26 mouse cellular contexts compared by ENCODE assay signal in genomic region chr3:153782467-153782866, GRCm38 (mm10). TPM values are rescaled to one million over a fixed set of nuclear protein-coding genes. Genes with fewer than 3 reads are reported as not detected.
DNase-seq lines count a peak whose midpoint lies in the region; ATAC-seq lines count a peak whose summit lies in the region.
"Had no signal": no experiment of that assay in that cellular context is flagged by ENCODE, and none has a peak within 500 bp of the region (broad histone marks: within the 10 kb centered on the region; RNA-seq: fewer than 3 reads in every experiment).

No protein-coding gene starts in this region.

- no peak overlapping the region for H3K27ac ChIP-seq in midbrain, embryonic 15.5 days
- H3K27ac ChIP-seq in midbrain, embryonic 10.5 days (replicated peaks): no peak overlapping the region
- H3K27ac ChIP-seq: embryonic facial prominence, embryonic 10.5 days; forebrain, embryonic 10.5 days; heart, embryonic 15.5 days; hindbrain, embryonic 14.5 days; limb, embryonic 15.5 days; neural tube, embryonic 15.5 days had no signal

- intact Hi-C loops in left cerebral cortex, postnatal 25 days (cut with DNase I): no loop called here

- H3K4me3 ChIP-seq in midbrain, embryonic 15.5 days: no peak overlapping the region
- no peak overlapping the region for H3K4me3 ChIP-seq in midbrain, embryonic 10.5 days
- H3K4me3 ChIP-seq: embryonic facial prominence, embryonic 10.5 days; forebrain, embryonic 10.5 days; heart, embryonic 15.5 days; limb, embryonic 15.5 days; neural tube, embryonic 15.5 days; stomach, embryonic 15.5 days had no signal

- ATAC-seq in midbrain, embryonic 15.5 days (replicated peaks): peak; percentile 63; the same call in 1 of the 2 replicates
- ATAC-seq: CD4-positive, CD25-positive, alpha-beta regulatory T cell, adult 4 months; inflammation-experienced regulatory T-cells, adult 6 months; midbrain, embryonic 16.5 days; Patski had no signal

- H3K9ac ChIP-seq in midbrain, embryonic 15.5 days: no peak overlapping the region
- H3K9ac ChIP-seq: heart, embryonic 15.5 days; hindbrain, embryonic 14.5 days; limb, embryonic 15.5 days; neural tube, embryonic 15.5 days; stomach, embryonic 15.5 days had no signal

- H3K4me2 ChIP-seq in midbrain, embryonic 15.5 days: no peak overlapping the region
- H3K4me2 ChIP-seq: heart, embryonic 15.5 days; hindbrain, embryonic 14.5 days; limb, embryonic 15.5 days; neural tube, embryonic 15.5 days had no signal

- 0 out of 2 replicates have a peak, but pooled peaks cover 5% of the 10 kb centered on the region for H3K4me1 ChIP-seq in midbrain, embryonic 15.5 days
- peaks cover 7% of the 10 kb centered on the region; the same call in 1 of the 2 replicates for H3K4me1 ChIP-seq in midbrain, embryonic 10.5 days
- H3K4me1 ChIP-seq: limb, embryonic 15.5 days; neural tube, embryonic 15.5 days had no signal

- H3K9me3 ChIP-seq in midbrain, embryonic 15.5 days: no peaks in the 10 kb centered on the region
- H3K9me3 ChIP-seq in midbrain, embryonic 10.5 days (replicated peaks): no peaks in the 10 kb centered on the region
- H3K9me3 ChIP-seq: embryonic facial prominence, embryonic 10.5 days; forebrain, embryonic 10.5 days; G1E; heart, embryonic 15.5 days; limb, embryonic 15.5 days; neural tube, embryonic 15.5 days; stomach, embryonic 15.5 days had no signal

- no peaks in the 10 kb centered on the region for H3K27me3 ChIP-seq in midbrain, embryonic 15.5 days (replicated peaks)
- H3K27me3 ChIP-seq in midbrain, embryonic 10.5 days (ENCODE audit: low read depth, poor library complexity, severe bottlenecking): no peaks in the 10 kb centered on the region
- H3K27me3 ChIP-seq: limb, embryonic 15.5 days; neural tube, embryonic 15.5 days; Patski; stomach, embryonic 15.5 days had no signal

- no peaks in the 10 kb centered on the region for H3K36me3 ChIP-seq in midbrain, embryonic 15.5 days (replicated peaks)
- H3K36me3 ChIP-seq in midbrain, embryonic 10.5 days: no peaks in the 10 kb centered on the region
- H3K36me3 ChIP-seq: embryonic facial prominence, embryonic 10.5 days; forebrain, embryonic 10.5 days; G1E; heart, embryonic 15.5 days; limb, embryonic 15.5 days; neural tube, embryonic 15.5 days; stomach, embryonic 15.5 days had no signal

- 61% methylated on average over 5 of the region's 5 CpGs for WGBS in midbrain, embryonic 15.5 days
- 67% methylated on average over 5 of the region's 5 CpGs for WGBS in midbrain, embryonic 10.5 days

- DNase-seq in embryo, embryonic 10 days (ENCODE audit: low spot score): peak; percentile 18
- no peak for DNase-seq in embryo, embryonic 9.5 days (ENCODE audit: extremely low spot score)
- DNase-seq in midbrain, embryonic 10.5 days (ENCODE audit: low spot score): no peak
- peak; percentile 42 for DNase-seq in ZHBTc4 (ENCODE audit: low read depth, low spot score)
- DNase-seq in naive thymus-derived CD4-positive, alpha-beta T cell, adult 2 months (ENCODE audit: low read depth): peak; percentile 39
- no peak for DNase-seq in left cerebral cortex, postnatal 25 days (ENCODE audit: low spot score in 2 of 2)
- no peak for DNase-seq in gastrocnemius, postnatal 25 days
- DNase-seq: adrenal gland, postnatal 14 days; cerebellum, adult 9-10 months; heart, postnatal 4 days; kidney, adult 9 months; kidney, postnatal 25 days; lung, postnatal 14 days had no signal

RNA-seq across cellular contexts. Expression of gene St6galnac3, which starts 57.5 kb away (rescaled TPM):
- polyA plus RNA-seq in midbrain, embryonic 15.5 days (2015; fragmentation: Nextera tagmentation; extraction: Ambion mirVana): 22.7 and 25.3 TPM in 2 replicates
- 33.4 and 33.6 TPM in 2 replicates for polyA plus RNA-seq in midbrain, embryonic 10.5 days (2016; fragmentation: Nextera tagmentation; extraction: Ambion mirVana)
- total RNA-seq in left cerebral cortex, postnatal 25 days (2021): 10 to 100 TPM; 13.6 to 14.7 TPM
- 1 to 10 TPM; 2.3 to 2.8 TPM for total RNA-seq in gastrocnemius, postnatal 25 days (2021)

Comparison
In these comparisons a context has a peak if more than half of its experiments do, and no peak if none do; other contexts are left out.
1. DNase-seq: peak in embryo, embryonic 10 days (single experiment), ZHBTc4 (single experiment) and naive thymus-derived CD4-positive, alpha-beta T cell, adult 2 months (single experiment); none in embryo, embryonic 9.5 days (single experiment), midbrain, embryonic 10.5 days (single experiment), left cerebral cortex, postnatal 25 days (0 of 2) and gastrocnemius, postnatal 25 days (single experiment).